In genomic region chr7:73393307-73394012, GRCm38 (mm10) we compare ENCODE assay signal across 9 mouse cellular contexts. TPM values are rescaled to one million over a fixed set of nuclear protein-coding genes. Genes with fewer than 3 reads are reported as not detected.
DNase-seq lines count a peak whose midpoint lies in the region; ATAC-seq and TF ChIP-seq lines count a peak whose summit lies in the region.
"Had no signal": no experiment of that assay in that cellular context is flagged by ENCODE, and none has a peak within 500 bp of the region (broad histone marks: within the 10 kb centered on the region; RNA-seq: fewer than 3 reads in every experiment).

No protein-coding gene starts in this region.

- no peak for ATAC-seq in forebrain, embryonic 15.5 days (replicated peaks)
- no peak for ATAC-seq in limb, embryonic 15.5 days (ENCODE audit: insufficient number of reproducible peaks, low FRiP score, low TSS enrichment, low read depth)

- H3K36me3 ChIP-seq in heart, adult 2 months (ENCODE audit: control insufficient read depth, insufficient read depth, low read length): no peaks in the 10 kb centered on the region
- H3K36me3 ChIP-seq in forebrain, embryonic 15.5 days: 0 out of 2 replicates have a peak, but pooled peaks cover 2% of the 10 kb centered on the region
- H3K36me3 ChIP-seq in limb, embryonic 15.5 days: no peaks in the 10 kb centered on the region
- H3K36me3 ChIP-seq in thymus, adult 2 months (ENCODE audit: control insufficient read depth, insufficient read depth, low read length): no peaks in the 10 kb centered on the region

- intact Hi-C loops in heart, adult 2 months (cut with DNase I): no loop called here

- H3K9ac ChIP-seq in heart, adult 2 months (ENCODE audit: low read depth, low read length): no peak overlapping the region; the same call in 1 of the 2 replicates
- peak overlapping the region; percentile 66 for H3K9ac ChIP-seq in forebrain, embryonic 15.5 days (replicated peaks)
- H3K9ac ChIP-seq in limb, embryonic 15.5 days: peak overlapping the region; percentile 17; the same call in 1 of the 2 replicates

- peak overlapping the region; percentile 16; the same call in 1 of the 2 replicates for H3K4me3 ChIP-seq in heart, adult 2 months
- peak overlapping the region; percentile 21; the same call in 1 of the 2 replicates for H3K4me3 ChIP-seq in brown adipose tissue, adult 24 weeks (ENCODE audit: insufficient read depth, low read depth, low read length)
- peak overlapping the region; percentile 58 for H3K4me3 ChIP-seq in forebrain, embryonic 15.5 days
- peak overlapping the region; percentile 77 for H3K4me3 ChIP-seq in limb, embryonic 15.5 days
- H3K4me3 ChIP-seq in thymus, adult 2 months (ENCODE audit: control insufficient read depth, insufficient read depth, low read length): no peak overlapping the region

- no peaks in the 10 kb centered on the region for H3K79me2 ChIP-seq in heart, adult 2 months (replicated peaks; ENCODE audit: control insufficient read depth, insufficient read depth, low read length)

- H3K4me2 ChIP-seq in forebrain, embryonic 15.5 days (replicated peaks): peak overlapping the region; percentile 89
- peak overlapping the region; percentile 73 for H3K4me2 ChIP-seq in limb, embryonic 15.5 days

- H3K4me1 ChIP-seq in heart, adult 2 months (ENCODE audit: control insufficient read depth, insufficient read depth, low read length): peaks cover 5% of the 10 kb centered on the region
- H3K4me1 ChIP-seq in brown adipose tissue, adult 24 weeks (ENCODE audit: control insufficient read depth, insufficient read depth, insufficient read length, low read length): peaks cover 10% of the 10 kb centered on the region
- peaks cover 84% of the 10 kb centered on the region for H3K4me1 ChIP-seq in forebrain, embryonic 15.5 days
- peaks cover 69% of the 10 kb centered on the region for H3K4me1 ChIP-seq in limb, embryonic 15.5 days
- H3K4me1 ChIP-seq in thymus, adult 2 months (replicated peaks; ENCODE audit: control insufficient read depth, insufficient read depth, low read length): 0 out of 2 replicates have a peak, but pooled peaks cover 3% of the 10 kb centered on the region

- TF ChIP-seq EP300 in heart, adult 2 months (IDR thresholded peaks at IDR 0.05; ENCODE audit: insufficient read depth, low read depth, low read length): no peak

- H3K27ac ChIP-seq in heart, adult 2 months: no peak overlapping the region
- H3K27ac ChIP-seq in brown adipose tissue, adult 24 weeks (replicated peaks; ENCODE audit: low read depth, low read length): no peak overlapping the region
- peak overlapping the region; percentile 77 for H3K27ac ChIP-seq in forebrain, embryonic 15.5 days (replicated peaks)
- H3K27ac ChIP-seq in limb, embryonic 15.5 days: peak overlapping the region; percentile 50
- H3K27ac ChIP-seq in thymus, adult 2 months (ENCODE audit: control insufficient read depth, insufficient read depth, low read length): no peak overlapping the region

- H3K27me3 ChIP-seq in heart, adult 2 months (ENCODE audit: control insufficient read depth, insufficient read depth, low read length): no peaks in the 10 kb centered on the region
- no peaks in the 10 kb centered on the region for H3K27me3 ChIP-seq in forebrain, embryonic 15.5 days
- no peaks in the 10 kb centered on the region for H3K27me3 ChIP-seq in limb, embryonic 15.5 days
- peaks cover 15% of the 10 kb centered on the region for H3K27me3 ChIP-seq in thymus, adult 2 months (ENCODE audit: control insufficient read depth, insufficient read depth, low read length)

- DNase-seq in heart, adult 2 months: no peak
- no peak for DNase-seq in heart, adult 8-10 months (ENCODE audit: low spot score)
- no peak for DNase-seq in right cerebral cortex, postnatal 10 days (ENCODE audit: low spot score in 2 of 2)
- no peak for DNase-seq in c-Kit-positive CD71-positive TER-119-positive erythroid progenitor cells, embryonic 14.5 days (ENCODE audit: low spot score)
- DNase-seq in thymus, adult 2 months: no peak
- DNase-seq: right cerebral cortex, postnatal 14 days had no signal

- H3K9me3 ChIP-seq in forebrain, embryonic 15.5 days: no peaks in the 10 kb centered on the region
- no peaks in the 10 kb centered on the region for H3K9me3 ChIP-seq in limb, embryonic 15.5 days

- no peak for TF ChIP-seq POLR2A in heart, adult 2 months (IDR thresholded peaks at IDR 0.05; ENCODE audit: insufficient read depth, low read depth, low read length)
- no peak for TF ChIP-seq POLR2A in thymus, adult 2 months (IDR thresholded peaks at IDR 0.05; ENCODE audit: control insufficient read depth, extremely low read depth, insufficient read depth, low read length, poor library complexity)

- no peak for TF ChIP-seq CTCF in heart, adult 2 months (IDR thresholded peaks at IDR 0.05)
- no peak for TF ChIP-seq CTCF in thymus, adult 2 months (IDR thresholded peaks at IDR 0.05; ENCODE audit: borderline replicate concordance, control insufficient read depth, extremely low read depth, insufficient read depth, low read length, poor library complexity)

- WGBS in heart, adult 2 months: 72% methylated on average over 9 of the region's 9 CpGs
- 16% methylated on average over 9 of the region's 9 CpGs for WGBS in forebrain, embryonic 15.5 days
- WGBS in limb, embryonic 15.5 days: 25% methylated on average over 9 of the region's 9 CpGs
- WGBS in thymus, adult 2 months: 84% methylated on average over 9 of the region's 9 CpGs

RNA-seq across cellular contexts. Expression of gene Rgma, which starts 18.2 kb away (rescaled TPM):
- total RNA-seq in heart, adult 2 months (2021): 10 to 100 TPM; 54.6 to 83.7 TPM
- 27.4 and 28.7 TPM in 2 replicates for polyA plus RNA-seq in heart, adult 2 months (2012; rRNA removed)
- 10 to 100 TPM; 52.3 to 84.3 (median 65.6) TPM for total RNA-seq in heart, adult 8-10 months (2022)
- polyA plus RNA-seq in brown adipose tissue, adult 24 weeks (2012; ENCODE audit: insufficient read depth, insufficient read length, missing spikeins): 12.8 and 14.5 TPM in 2 replicates
- polyA plus RNA-seq in forebrain, embryonic 15.5 days (2015; fragmentation: Nextera tagmentation; extraction: Ambion mirVana): 20.3 and 25.2 TPM in 2 replicates
- polyA plus RNA-seq in limb, embryonic 15.5 days (2015; fragmentation: Nextera tagmentation; extraction: Ambion mirVana): 17.1 and 18.0 TPM in 2 replicates
- 13.3 and 13.4 TPM in 2 replicates for polyA plus RNA-seq in thymus, adult 2 months (2012; rRNA removed)

Comparison
In these comparisons a context has a peak if more than half of its experiments do, and no peak if none do; other contexts are left out.
1. H3K27ac ChIP-seq: peak in forebrain, embryonic 15.5 days (single experiment) and limb, embryonic 15.5 days (single experiment); none in heart, adult 2 months (single experiment), brown adipose tissue, adult 24 weeks (single experiment) and thymus, adult 2 months (single experiment).